Mouse (Mus musculus): ENCODE measurements around the gene Ppef1. TPM values are rescaled to one million over a fixed set of nuclear protein-coding genes. Genes with fewer than 3 reads are reported as not detected.

Gene Ppef1
- polyA plus RNA-seq, 1 experiment = not detected

GRCm38 (mm10) chrX:160610482-160610881, 125.1 kb downstream of the Ppef1 start:
- H3K4me3 ChIP-seq (ENCODE audit: insufficient read depth, low read depth, low read length) = no peak overlapping the region
- no peak overlapping the region for H3K27ac ChIP-seq (replicated peaks; ENCODE audit: low read depth, low read length)
- no peaks in the 10 kb centered on the region for H3K4me1 ChIP-seq (ENCODE audit: control insufficient read depth, insufficient read depth, insufficient read length, low read length)

GRCm38 (mm10) chrX:160609849-160610248, 125.7 kb downstream of the Ppef1 start:
- Histone ChIP-seq H3K4me3 (ENCODE audit: insufficient read depth, low read depth, low read length) (no peak overlapping the region), H3K27ac (replicated peaks; ENCODE audit: low read depth, low read length) (no peak overlapping the region), H3K4me1 (ENCODE audit: control insufficient read depth, insufficient read depth, insufficient read length, low read length) (no peaks in the 10 kb centered on the region)

GRCm38 (mm10) chrX:160603981-160604541, 131.5 kb downstream of the Ppef1 start:
- Histone ChIP-seq H3K27ac (replicated peaks; ENCODE audit: low read depth, low read length) (no peak overlapping the region), H3K4me1 (ENCODE audit: control insufficient read depth, insufficient read depth, insufficient read length, low read length) (no peaks in the 10 kb centered on the region; the same call in 1 of the 2 replicates)

GRCm38 (mm10) chrX:160603316-160603715, 132.2 kb downstream of the Ppef1 start:
- H3K4me3 ChIP-seq (ENCODE audit: insufficient read depth, low read depth, low read length) = no peak overlapping the region
- H3K27ac ChIP-seq (replicated peaks; ENCODE audit: low read depth, low read length) = no peak overlapping the region
- no peaks in the 10 kb centered on the region; the same call in 1 of the 2 replicates for H3K4me1 ChIP-seq (ENCODE audit: control insufficient read depth, insufficient read depth, insufficient read length, low read length)

More at GRCm38 (mm10) chrX:160603981-160604541, 131.5 kb downstream of the Ppef1 start:
- no peak overlapping the region for H3K4me3 ChIP-seq (ENCODE audit: insufficient read depth, low read depth, low read length)

- Histone ChIP-seq H3K27ac (replicated peaks; ENCODE audit: low read depth, low read length) (no peak overlapping the region), H3K4me1 (ENCODE audit: control insufficient read depth, insufficient read depth, insufficient read length, low read length) (no peaks in the 10 kb centered on the region; the same call in 1 of the 2 replicates)
Observed at GRCm38 (mm10) chrX:160602770-160603169, 132.8 kb downstream of the Ppef1 start.

GRCm38 (mm10) chrX:160601053-160601452, 134.5 kb downstream of the Ppef1 start:
- Histone ChIP-seq H3K27ac (replicated peaks; ENCODE audit: low read depth, low read length) (no peak overlapping the region), H3K4me1 (ENCODE audit: control insufficient read depth, insufficient read depth, insufficient read length, low read length) (no peaks in the 10 kb centered on the region; the same call in 1 of the 2 replicates), H3K4me3 (ENCODE audit: insufficient read depth, low read depth, low read length) (no peak overlapping the region)

More at GRCm38 (mm10) chrX:160602770-160603169, 132.8 kb downstream of the Ppef1 start:
- no peak overlapping the region for H3K4me3 ChIP-seq (ENCODE audit: insufficient read depth, low read depth, low read length)

- Histone ChIP-seq H3K4me1 (ENCODE audit: control insufficient read depth, insufficient read depth, insufficient read length, low read length) (no peaks in the 10 kb centered on the region; the same call in 1 of the 2 replicates), H3K4me3 (ENCODE audit: insufficient read depth, low read depth, low read length) (no peak overlapping the region), H3K27ac (replicated peaks; ENCODE audit: low read depth, low read length) (no peak overlapping the region)
Observed at GRCm38 (mm10) chrX:160598562-160599458, 136.8 kb downstream of the Ppef1 start.

GRCm38 (mm10) chrX:160598055-160598454, 137.5 kb downstream of the Ppef1 start:
- Histone ChIP-seq H3K4me1 (ENCODE audit: control insufficient read depth, insufficient read depth, insufficient read length, low read length) (no peaks in the 10 kb centered on the region; the same call in 1 of the 2 replicates), H3K27ac (replicated peaks; ENCODE audit: low read depth, low read length) (no peak overlapping the region), H3K4me3 (ENCODE audit: insufficient read depth, low read depth, low read length) (no peak overlapping the region)

- H3K27ac ChIP-seq (replicated peaks; ENCODE audit: low read depth, low read length) = no peak overlapping the region
- no peaks in the 10 kb centered on the region for H3K4me1 ChIP-seq (ENCODE audit: control insufficient read depth, insufficient read depth, insufficient read length, low read length)
- H3K4me3 ChIP-seq (ENCODE audit: insufficient read depth, low read depth, low read length) = no peak overlapping the region
Observed at GRCm38 (mm10) chrX:160592933-160593332, 142.6 kb downstream of the Ppef1 start.

GRCm38 (mm10) chrX:160590147-160590546, 145.4 kb downstream of the Ppef1 start:
- Histone ChIP-seq H3K27ac (replicated peaks; ENCODE audit: low read depth, low read length) (no peak overlapping the region), H3K4me3 (ENCODE audit: insufficient read depth, low read depth, low read length) (no peak overlapping the region), H3K4me1 (ENCODE audit: control insufficient read depth, insufficient read depth, insufficient read length, low read length) (no peaks in the 10 kb centered on the region)

- Histone ChIP-seq H3K4me3 (ENCODE audit: insufficient read depth, low read depth, low read length) (no peak overlapping the region), H3K4me1 (ENCODE audit: control insufficient read depth, insufficient read depth, insufficient read length, low read length) (no peaks in the 10 kb centered on the region), H3K27ac (replicated peaks; ENCODE audit: low read depth, low read length) (no peak overlapping the region)
Observed at GRCm38 (mm10) chrX:160588523-160588922, 147.0 kb downstream of the Ppef1 start.

GRCm38 (mm10) chrX:160585110-160585509, 150.5 kb downstream of the Ppef1 start:
- Histone ChIP-seq H3K27ac (replicated peaks; ENCODE audit: low read depth, low read length) (no peak overlapping the region), H3K4me1 (ENCODE audit: control insufficient read depth, insufficient read depth, insufficient read length, low read length) (no peaks in the 10 kb centered on the region), H3K4me3 (ENCODE audit: insufficient read depth, low read depth, low read length) (no peak overlapping the region)

- no peaks in the 10 kb centered on the region for H3K4me1 ChIP-seq (ENCODE audit: control insufficient read depth, insufficient read depth, insufficient read length, low read length)
- H3K27ac ChIP-seq (replicated peaks; ENCODE audit: low read depth, low read length) = no peak overlapping the region
- H3K4me3 ChIP-seq (ENCODE audit: insufficient read depth, low read depth, low read length) = no peak overlapping the region
Observed at GRCm38 (mm10) chrX:160584148-160584838, 151.3 kb downstream of the Ppef1 start.

GRCm38 (mm10) chrX:160583589-160583988, 152.0 kb downstream of the Ppef1 start:
- H3K4me1 ChIP-seq (ENCODE audit: control insufficient read depth, insufficient read depth, insufficient read length, low read length) = no peaks in the 10 kb centered on the region
- no peak overlapping the region for H3K4me3 ChIP-seq (ENCODE audit: insufficient read depth, low read depth, low read length)
- H3K27ac ChIP-seq (replicated peaks; ENCODE audit: low read depth, low read length) = no peak overlapping the region

Measured in brown adipose tissue, adult 24 weeks (tissue).